ENCODE assay signal across 9 mouse cellular contexts in genomic region chr1:80854945-80855656, GRCm38 (mm10).
DNase-seq lines count a peak whose midpoint lies in the region; ATAC-seq and TF ChIP-seq lines count a peak whose summit lies in the region.
"Had no signal": no experiment of that assay in that cellular context is flagged by ENCODE, and none has a peak within 500 bp of the region (broad histone marks: within the 10 kb centered on the region; RNA-seq: fewer than 3 reads in every experiment).

No protein-coding gene starts in this region.

- TF ChIP-seq EP300 in liver, postnatal 0 days (IDR thresholded peaks at IDR 0.05; ENCODE audit: low read depth): no peak

- no peak for TF ChIP-seq CTCF in intestine, postnatal 0 days (IDR thresholded peaks at IDR 0.05; ENCODE audit: low read depth)
- no peak for TF ChIP-seq CTCF in liver, postnatal 0 days (IDR thresholded peaks at IDR 0.05; ENCODE audit: low read depth)

- peak; percentile 5 for DNase-seq in retina, postnatal 1 day
- no peak for DNase-seq in retina, embryonic 14.5 days (ENCODE audit: low spot score)
- DNase-seq in liver, postnatal 0 days: no peak
- DNase-seq in ovary, postnatal 14 days (ENCODE audit: low spot score): no peak
- DNase-seq: thymus, postnatal 4 days had no signal

- no peak overlapping the region for H3K4me3 ChIP-seq in intestine, embryonic 15.5 days (replicated peaks)
- no peak overlapping the region for H3K4me3 ChIP-seq in intestine, postnatal 0 days (ENCODE audit: low read depth, low read length)
- H3K4me3 ChIP-seq in embryonic facial prominence, embryonic 12.5 days: no peak overlapping the region
- H3K4me3 ChIP-seq in liver, postnatal 0 days (ENCODE audit: low read depth, low read length): no peak overlapping the region

- H3K4me1 ChIP-seq in intestine, embryonic 15.5 days (replicated peaks): no peaks in the 10 kb centered on the region
- H3K4me1 ChIP-seq in intestine, postnatal 0 days (replicated peaks; ENCODE audit: control insufficient read depth, insufficient read depth, low read length): no peaks in the 10 kb centered on the region
- H3K4me1 ChIP-seq in embryonic facial prominence, embryonic 12.5 days: peaks cover 9% of the 10 kb centered on the region
- H3K4me1 ChIP-seq in liver, postnatal 0 days (ENCODE audit: insufficient read depth): no peaks in the 10 kb centered on the region

- WGBS in intestine, embryonic 15.5 days: 48% methylated on average over 2 of the region's 2 CpGs
- WGBS in intestine, postnatal 0 days: 57% methylated on average over 2 of the region's 2 CpGs
- WGBS in embryonic facial prominence, embryonic 12.5 days: 59% methylated on average over 2 of the region's 2 CpGs
- 72% methylated on average over 2 of the region's 2 CpGs for WGBS in liver, postnatal 0 days (ENCODE audit: insufficient replicate concordance)

- no peaks in the 10 kb centered on the region for H3K9me3 ChIP-seq in intestine, embryonic 15.5 days
- no peaks in the 10 kb centered on the region for H3K9me3 ChIP-seq in intestine, postnatal 0 days (ENCODE audit: control insufficient read depth)
- H3K9me3 ChIP-seq in embryonic facial prominence, embryonic 12.5 days: no peaks in the 10 kb centered on the region
- no peaks in the 10 kb centered on the region for H3K9me3 ChIP-seq in liver, postnatal 0 days (ENCODE audit: low read length)

- no peaks in the 10 kb centered on the region for H3K27me3 ChIP-seq in intestine, embryonic 15.5 days (replicated peaks)
- no peaks in the 10 kb centered on the region for H3K27me3 ChIP-seq in intestine, postnatal 0 days (replicated peaks; ENCODE audit: control insufficient read depth, insufficient read depth, low read length)
- no peaks in the 10 kb centered on the region for H3K27me3 ChIP-seq in embryonic facial prominence, embryonic 12.5 days
- no peaks in the 10 kb centered on the region for H3K27me3 ChIP-seq in liver, postnatal 0 days (ENCODE audit: insufficient read depth, low read length)

- no peak overlapping the region for H3K27ac ChIP-seq in intestine, embryonic 15.5 days
- no peak overlapping the region for H3K27ac ChIP-seq in intestine, postnatal 0 days (ENCODE audit: low read depth, low read length)
- 0 out of 2 replicates have a peak overlapping the region, but pooled peaks have one; percentile 11 for H3K27ac ChIP-seq in embryonic facial prominence, embryonic 12.5 days
- H3K27ac ChIP-seq in liver, postnatal 0 days (ENCODE audit: low read depth): no peak overlapping the region
- H3K27ac ChIP-seq: liver, embryonic 14.5 days had no signal

- no peak overlapping the region for H3K4me2 ChIP-seq in intestine, embryonic 15.5 days (replicated peaks)
- no peak overlapping the region for H3K4me2 ChIP-seq in intestine, postnatal 0 days (replicated peaks; ENCODE audit: low read depth)
- H3K4me2 ChIP-seq in embryonic facial prominence, embryonic 12.5 days (replicated peaks): no peak overlapping the region
- H3K4me2 ChIP-seq in liver, postnatal 0 days (ENCODE audit: low read depth, low read length): no peak overlapping the region

- no peak overlapping the region for H3K9ac ChIP-seq in intestine, embryonic 15.5 days
- H3K9ac ChIP-seq in intestine, postnatal 0 days (ENCODE audit: low read depth, low read length): no peak overlapping the region
- no peak overlapping the region for H3K9ac ChIP-seq in embryonic facial prominence, embryonic 12.5 days
- no peak overlapping the region for H3K9ac ChIP-seq in liver, postnatal 0 days (replicated peaks)
- H3K9ac ChIP-seq: liver, embryonic 14.5 days had no signal

- ATAC-seq in intestine, embryonic 15.5 days: peak; percentile 75
- no peak for ATAC-seq in intestine, postnatal 0 days
- ATAC-seq in embryonic facial prominence, embryonic 12.5 days (ENCODE audit: insufficient number of reproducible peaks, insufficient read depth, low FRiP score, low TSS enrichment): no peak
- no peak for ATAC-seq in liver, postnatal 0 days

- H3K36me3 ChIP-seq in intestine, embryonic 15.5 days: no peaks in the 10 kb centered on the region
- H3K36me3 ChIP-seq in intestine, postnatal 0 days (ENCODE audit: control insufficient read depth, insufficient read depth): no peaks in the 10 kb centered on the region
- H3K36me3 ChIP-seq in embryonic facial prominence, embryonic 12.5 days: no peaks in the 10 kb centered on the region
- H3K36me3 ChIP-seq in liver, postnatal 0 days (replicated peaks; ENCODE audit: insufficient read depth, low read length): no peaks in the 10 kb centered on the region
